Mouse (Mus musculus): ENCODE results near the gene Gm8108. TPM values are rescaled to one million over a fixed set of nuclear protein-coding genes. Genes with fewer than 3 reads are reported as not detected.
"Not testable (repeated sequence)": the region's sequence is repeated elsewhere in the genome, so short reads cannot be mapped to it uniquely, and the experiment has no call there.

Gene Gm8108
- not detected in 2 replicates for polyA plus RNA-seq (2012)

DNA sequence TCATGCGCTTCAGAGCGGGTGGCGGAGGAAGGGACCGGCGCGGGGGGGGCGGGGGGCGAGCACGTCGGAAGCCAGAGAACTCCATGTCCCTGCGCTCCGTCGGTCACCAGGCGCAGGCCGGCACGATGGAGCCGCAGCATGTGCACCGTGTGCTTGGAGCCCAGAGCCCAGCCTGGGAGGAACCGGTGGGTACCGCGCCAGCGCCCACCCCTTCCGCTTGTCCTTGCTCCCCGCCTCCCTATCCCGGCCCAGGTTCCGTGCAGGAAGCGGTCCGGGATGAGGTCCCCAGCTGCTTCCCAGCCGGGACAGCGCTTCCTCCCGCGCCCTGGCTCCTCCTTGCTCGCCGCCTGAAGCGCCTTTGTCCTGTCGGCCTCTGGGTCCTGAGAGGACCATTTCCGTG, at the start of gene Gm8108:
Gene Gm8108 (plus strand): TSS at position 101 of the 400 bp plus-strand sequence.
- H3K4me1 ChIP-seq (ENCODE audit: control insufficient read depth); H3K27me3 ChIP-seq (ENCODE audit: control insufficient read depth); H3K9me3 ChIP-seq (ENCODE audit: control insufficient read depth, low read length); H3K36me3 ChIP-seq (ENCODE audit: control insufficient read depth); H3K4me3 ChIP-seq (replicated peaks): not testable (repeated sequence)

DNA sequence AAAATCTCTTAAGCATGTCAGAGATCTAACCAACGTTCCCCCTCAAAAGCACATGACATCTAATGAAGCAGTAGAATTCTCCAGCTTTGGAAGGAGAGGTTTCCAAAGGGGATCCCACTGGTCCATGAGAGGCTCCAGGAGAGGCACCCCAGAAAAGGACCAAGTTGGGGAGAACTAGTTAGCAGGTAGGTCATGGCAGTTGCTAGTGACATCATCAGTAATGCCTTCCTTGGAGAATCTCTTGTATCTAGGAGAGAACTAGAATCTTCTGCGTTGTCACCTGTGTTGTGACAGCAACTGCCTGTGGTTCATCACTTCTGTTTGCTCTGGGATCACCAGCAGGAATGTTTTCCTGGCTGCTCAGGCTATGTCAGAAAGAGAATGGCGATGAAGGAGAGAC, 26.5 kb upstream of the Gm8108 start, which contains the start of gene Gm3115:
Gene Gm3115 (plus strand): TSS at position 301 of the 400 bp plus-strand sequence.
- H3K4me1 ChIP-seq (ENCODE audit: control insufficient read depth); H3K36me3 ChIP-seq (ENCODE audit: control insufficient read depth); H3K27me3 ChIP-seq (ENCODE audit: control insufficient read depth); H3K4me3 ChIP-seq (replicated peaks); H3K9me3 ChIP-seq (ENCODE audit: control insufficient read depth, low read length): not testable (repeated sequence)

DNA sequence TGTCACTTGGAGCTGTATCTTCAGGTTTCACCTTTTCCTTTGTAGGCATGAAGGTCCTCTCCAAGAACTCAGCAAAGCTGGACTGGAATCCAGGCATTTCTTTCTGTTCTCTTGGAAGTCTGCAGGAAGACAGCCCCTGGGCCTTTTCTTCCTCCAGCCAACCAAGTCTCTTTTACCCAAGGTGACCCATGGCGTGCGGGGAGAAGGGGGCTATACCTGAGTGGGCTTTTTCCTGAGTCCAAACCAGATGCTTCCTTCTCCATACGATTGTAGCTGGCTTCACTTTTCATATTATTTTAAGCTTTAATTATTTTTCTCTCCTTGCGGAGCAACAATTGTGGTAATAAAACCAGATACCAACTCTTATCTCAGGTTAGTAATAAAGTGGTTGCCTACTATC, 31.3 kb downstream of the Gm8108 start:
- not testable (repeated sequence) for H3K9me3 ChIP-seq (ENCODE audit: control insufficient read depth, low read length); H3K4me1 ChIP-seq (ENCODE audit: control insufficient read depth); H3K27me3 ChIP-seq (ENCODE audit: control insufficient read depth); H3K4me3 ChIP-seq (replicated peaks); H3K36me3 ChIP-seq (ENCODE audit: control insufficient read depth)

DNA sequence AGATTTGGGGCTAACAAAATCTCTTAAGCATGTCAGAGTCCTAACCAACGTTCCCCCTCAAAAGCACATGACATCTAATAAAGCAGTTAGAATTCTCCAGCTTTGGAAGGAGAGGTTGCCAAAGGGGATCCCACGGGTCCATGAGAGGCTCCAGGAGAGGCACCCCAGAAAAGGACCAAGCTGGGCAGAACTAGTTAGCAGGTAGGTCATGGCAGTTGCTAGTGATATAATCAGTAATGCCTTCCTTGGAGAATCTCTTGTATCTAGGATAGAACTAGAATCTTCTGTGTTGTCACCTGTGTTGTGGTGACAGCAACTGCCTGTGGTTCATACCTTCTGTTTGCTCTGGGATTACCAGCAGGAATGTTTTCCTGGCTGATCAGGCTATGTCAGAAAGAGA, 54.4 kb downstream of the Gm8108 start, which contains the start of gene Gm3127:
Gene Gm3127 (plus strand): TSS at position 301 of the 400 bp plus-strand sequence.
- not testable (repeated sequence) for H3K27me3 ChIP-seq (ENCODE audit: control insufficient read depth); H3K36me3 ChIP-seq (ENCODE audit: control insufficient read depth); H3K9me3 ChIP-seq (ENCODE audit: control insufficient read depth, low read length); H3K4me3 ChIP-seq (replicated peaks); H3K4me1 ChIP-seq (ENCODE audit: control insufficient read depth)

DNA sequence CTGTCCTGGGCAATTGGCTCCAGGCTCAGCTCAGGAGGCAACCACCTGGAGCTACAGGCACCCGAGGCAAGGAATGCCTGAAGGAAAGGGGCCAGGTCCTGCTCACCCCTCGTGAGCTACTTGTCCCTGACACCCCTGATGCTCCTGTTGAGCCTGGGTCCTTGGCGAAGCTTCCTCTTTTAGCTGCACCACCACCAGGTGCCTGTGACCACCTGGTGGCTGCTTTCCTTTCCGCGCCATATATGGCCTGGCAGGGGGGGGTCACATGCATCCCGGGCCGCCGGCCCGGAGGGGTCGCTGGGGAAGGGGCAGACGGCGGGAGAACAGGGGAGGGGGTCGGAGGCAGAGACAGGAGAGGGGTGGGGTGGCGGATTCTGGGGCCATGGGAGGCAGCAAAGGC, 71.7 kb downstream of the Gm8108 start:
- not testable (repeated sequence) for H3K4me3 ChIP-seq (replicated peaks); H3K36me3 ChIP-seq (ENCODE audit: control insufficient read depth); H3K27me3 ChIP-seq (ENCODE audit: control insufficient read depth)

More for the DNA sequence above, 71.7 kb downstream of the Gm8108 start:
- H3K4me1 ChIP-seq (ENCODE audit: control insufficient read depth); H3K9me3 ChIP-seq (ENCODE audit: control insufficient read depth, low read length): not testable (repeated sequence)

Other genes starting within 250 kb of the Gm8108 start
- not detected in 2 replicates for gene Gm2916, start 226.4 kb upstream of the Gm8108 start, polyA plus RNA-seq (2012)
- not detected in 2 replicates for gene Gm3029, start 178.8 kb upstream of the Gm8108 start, polyA plus RNA-seq (2012)
- gene Gm3095, start 147.0 kb upstream of the Gm8108 start, polyA plus RNA-seq (2012) = not detected in 2 replicates
- not detected in 2 replicates for gene Gm3099, start 112.1 kb upstream of the Gm8108 start, polyA plus RNA-seq (2012)
- gene Gm5796, start 86.6 kb upstream of the Gm8108 start, polyA plus RNA-seq (2012) = not detected in 2 replicates
- not detected in 2 replicates for gene Gm3115, start 26.4 kb upstream of the Gm8108 start, polyA plus RNA-seq (2012)
- not detected in 2 replicates for gene Gm3127, start 54.5 kb downstream of the Gm8108 start, polyA plus RNA-seq (2012)
- not detected in 2 replicates for gene Gm2974, start 72.0 kb downstream of the Gm8108 start, polyA plus RNA-seq (2012)
- 0.02 TPM in 2 replicates for gene Gm3138, start 139.1 kb downstream of the Gm8108 start, polyA plus RNA-seq (2012)
- gene Gm3149, start 206.8 kb downstream of the Gm8108 start, polyA plus RNA-seq (2012) = not detected in 2 replicates
- gene 2610042L04Rik, start 224.2 kb downstream of the Gm8108 start, polyA plus RNA-seq (2012) = not detected in 2 replicates

Measured in erythroblast, embryonic 14.5 days (primary cell).